23 mouse cellular contexts compared by ENCODE assay signal in the genomic region with DNA sequence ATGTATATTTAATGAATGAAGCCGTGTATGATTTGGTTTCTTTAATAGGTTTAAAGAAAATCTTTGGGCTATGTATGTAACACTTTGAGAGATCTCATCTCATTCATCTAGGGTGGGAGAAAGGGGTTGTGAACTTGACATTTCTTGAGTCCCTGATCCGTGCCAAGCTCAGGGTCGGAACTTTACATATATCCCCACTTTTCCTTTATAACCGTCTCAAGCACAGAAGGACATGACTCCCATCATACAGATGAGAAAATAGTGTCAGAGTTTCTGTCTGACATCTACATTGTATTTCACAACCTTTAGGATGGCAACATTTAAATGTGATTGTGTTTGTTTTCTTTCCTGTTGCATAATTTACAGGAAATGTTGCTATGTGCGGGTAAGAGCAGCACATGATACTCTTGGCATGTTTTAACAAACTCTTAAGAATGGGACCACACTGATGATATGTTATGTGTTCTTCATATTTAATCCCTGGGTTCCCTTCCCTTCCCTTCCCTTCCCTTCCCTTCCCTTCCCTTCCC. TPM values are rescaled to one million over a fixed set of nuclear protein-coding genes. Genes with fewer than 3 reads are reported as not detected.
A peak's percentile ranks its signal among the peaks of the same experiment; 100 is the strongest.
DNase-seq lines count a peak whose midpoint lies in the region; ATAC-seq and TF ChIP-seq lines count a peak whose summit lies in the region.
"Had no signal": no experiment of that assay in that cellular context is flagged by ENCODE, and none has a peak within 500 bp of the region (broad histone marks: within the 10 kb centered on the region; RNA-seq: fewer than 3 reads in every experiment).

No protein-coding gene starts in this region.

- intact Hi-C loops in left cerebral cortex, adult 2 months (cut with DNase I), result no loop called here
- intact Hi-C loops in left cerebral cortex, postnatal 25 days (cut with DNase I), result no loop called here

- TF ChIP-seq CTCF in left cerebral cortex, adult 2 months (IDR thresholded peaks at IDR 0.05), result no peak

- no peak for DNase-seq in left cerebral cortex, adult 2 months (ENCODE audit: extremely low spot score in 1 of 2, low spot score in 2 of 2)
- DNase-seq in left cerebral cortex, postnatal 25 days (ENCODE audit: low spot score in 2 of 2), result no peak
- peak; percentile 66 for DNase-seq in naive thymus-derived CD4-positive, alpha-beta T cell, adult 2 months (ENCODE audit: low read depth)
- DNase-seq in urinary bladder, postnatal 36 days (ENCODE audit: low spot score in 2 of 2), result no peak
- no peak for DNase-seq in B cell, adult 2 months
- DNase-seq: adrenal gland, postnatal 25 days; cerebellum, adult 18-20 months; cerebellum, postnatal 36 days; gastrocnemius, postnatal 10 days; kidney, adult 9 months; kidney, postnatal 4 days; layer of hippocampus, adult 9-11 months; right cerebral cortex, postnatal 25 days had no signal

- peak overlapping the region; percentile 79; the same call in 1 of the 2 replicates for H3K27ac ChIP-seq in left cerebral cortex, adult 2 months
- H3K27ac ChIP-seq: forebrain, embryonic 12.5 days; hindbrain, embryonic 13.5 days; intestine, embryonic 15.5 days; limb, embryonic 13.5 days; midbrain, embryonic 12.5 days; neural tube, embryonic 15.5 days had no signal

- peak; percentile 11 for ATAC-seq in CD4-positive, CD25-positive, alpha-beta regulatory T cell, adult 4 months
- ATAC-seq in granulocyte monocyte progenitor cell, adult 5-6 weeks (replicated peaks; ENCODE audit: poor library complexity, severe bottlenecking), result peak; percentile 77
- ATAC-seq: activated CD4-positive, CD25-positive, alpha-beta regulatory T cell, adult 4 months; intestine, embryonic 15.5 days had no signal

- no peak overlapping the region for H3K4me3 ChIP-seq in left cerebral cortex, adult 2 months
- H3K4me3 ChIP-seq: forebrain, embryonic 12.5 days; hindbrain, embryonic 13.5 days; intestine, embryonic 15.5 days; limb, embryonic 13.5 days; midbrain, embryonic 12.5 days; myocyte; neural tube, embryonic 15.5 days had no signal

RNA-seq across cellular contexts. Expression of a gene that starts 26.4 kb away (rescaled TPM):
- total RNA-seq in left cerebral cortex, adult 2 months (2021), result 100 to 1,000 TPM; 166 to 171 TPM
- total RNA-seq in left cerebral cortex, postnatal 25 days (2021), result 100 to 1,000 TPM; 166 TPM
- 10 to 100 TPM; 27.5 to 43.5 TPM for polyA plus RNA-seq in CD4-positive, CD25-positive, alpha-beta regulatory T cell, adult 4 months (2017; shearing (Covaris generic))
- 84.7 and 119 TPM in 2 replicates for total RNA-seq in granulocyte monocyte progenitor cell, adult 5-6 weeks (2014; fragmentation: Nextera tagmentation)
- total RNA-seq in granulocyte monocyte progenitor cell, adult 5-6 weeks (2017), result 63.4 and 75.4 TPM in 2 replicates

RNA-seq across cellular contexts. Expression of a gene that starts 40.4 kb away (rescaled TPM):
- 10 to 100 TPM; 18.9 to 20.0 TPM for total RNA-seq in left cerebral cortex, adult 2 months (2021)
- total RNA-seq in left cerebral cortex, postnatal 25 days (2021), result 10 to 100 TPM; 18.4 to 18.7 TPM
- polyA plus RNA-seq in CD4-positive, CD25-positive, alpha-beta regulatory T cell, adult 4 months (2017; shearing (Covaris generic)), result 1 to 10 TPM; 4.3 to 6.5 TPM
- total RNA-seq in granulocyte monocyte progenitor cell, adult 5-6 weeks (2014; fragmentation: Nextera tagmentation), result 6.7 and 7.7 TPM in 2 replicates
- 4.0 and 5.6 TPM in 2 replicates for total RNA-seq in granulocyte monocyte progenitor cell, adult 5-6 weeks (2017)
